Mouse (Mus musculus) c-Kit-negative CD71-positive TER-119-positive erythroid progenitor cells, embryonic 14.5 days (primary cell): ENCODE results near the gene Col28a1.
A peak's percentile ranks its signal among the peaks of the same experiment; 100 is the strongest.

Source experiments
- DNase-seq: peaks from one replicate; pipeline ENCODE4 v3.0.0-alpha.2; 2013; ENCODE audit warnings: low read depth, low spot score

Gene Col28a1

DNA sequence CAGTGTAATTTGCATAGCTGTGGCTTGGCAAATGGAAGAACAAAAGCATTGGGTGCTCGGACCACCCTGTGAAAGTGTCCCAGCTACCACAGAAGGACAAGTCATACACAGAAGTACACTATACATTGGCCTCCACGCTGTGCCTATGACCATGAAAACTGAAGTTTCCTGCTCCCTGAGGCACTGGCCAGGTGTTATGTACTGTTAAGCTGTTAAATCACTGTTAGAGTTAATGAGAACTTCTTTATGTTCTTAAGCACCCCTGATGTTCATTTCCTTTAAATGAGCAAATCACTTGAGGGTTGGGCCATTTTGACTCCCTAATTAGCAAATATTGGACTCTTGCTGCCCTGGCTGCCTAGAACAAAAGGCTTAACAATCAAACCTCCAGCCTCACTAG, 73.3 kb downstream of the Col28a1 start:
- DNase-seq: no peak

DNA sequence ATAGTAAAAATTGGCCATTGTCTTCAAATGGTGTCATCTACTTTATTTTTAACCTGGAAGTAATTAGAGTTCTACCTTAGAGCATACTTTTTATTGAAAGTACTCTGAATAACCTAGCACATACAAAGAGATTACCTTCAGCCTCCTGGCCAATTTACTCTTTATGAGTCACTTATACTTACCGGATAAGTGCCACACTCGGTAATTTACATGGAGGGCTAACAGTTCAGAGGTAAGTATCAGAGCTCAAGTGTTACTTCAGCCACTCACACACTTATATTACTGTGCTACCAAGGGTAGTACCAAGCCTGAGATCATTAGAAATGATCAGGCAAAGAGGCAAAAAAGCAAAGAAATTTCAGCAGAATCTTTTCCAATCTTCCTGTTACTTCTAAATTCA, 73.8 kb downstream of the Col28a1 start:
- no peak for DNase-seq

GRCm38 (mm10) chr6:8105870-8106706, 86.3 kb downstream of the Col28a1 start:
- DNase-seq: no peak

GRCm38 (mm10) chr6:8101224-8101623, 91.2 kb downstream of the Col28a1 start:
- DNase-seq: no peak

- no peak for DNase-seq
Observed at GRCm38 (mm10) chr6:8095856-8096255, 96.6 kb downstream of the Col28a1 start.

DNA sequence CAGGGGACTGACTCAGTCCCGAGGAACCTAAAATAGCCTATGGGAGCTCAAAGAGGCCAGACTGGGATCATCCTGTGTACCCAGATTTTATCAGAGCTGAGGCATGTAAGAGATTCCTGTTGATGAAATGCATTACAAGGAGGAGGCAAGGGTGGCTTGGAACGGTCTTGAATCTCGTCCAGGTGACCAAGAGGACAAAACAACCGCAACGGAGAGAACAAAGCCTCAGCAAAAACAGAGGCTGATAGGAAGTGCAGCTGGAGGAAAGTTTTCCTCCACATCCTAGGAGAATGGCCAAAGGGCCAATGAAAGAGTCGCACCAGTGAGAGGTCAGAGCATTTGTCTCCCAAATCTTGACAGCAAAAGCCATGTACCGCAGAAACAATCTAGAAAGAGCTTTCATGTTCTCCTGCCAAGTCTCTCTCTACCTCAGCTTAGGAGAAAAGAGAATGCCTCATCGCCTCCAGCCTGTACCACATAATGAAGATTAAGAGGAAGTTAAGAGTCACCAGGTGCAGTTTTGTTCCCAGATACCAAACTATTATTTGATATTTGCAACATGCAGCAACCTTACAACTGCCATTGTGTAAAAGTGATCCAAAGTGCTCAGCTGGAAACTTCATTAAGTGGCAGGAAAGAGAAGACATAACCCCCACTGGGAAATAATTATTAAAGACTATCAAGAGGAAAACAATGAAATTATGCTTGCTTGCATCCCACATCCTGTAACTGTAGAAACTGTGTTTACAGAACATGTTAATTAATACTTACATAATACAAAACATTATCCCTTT, 98.1 kb downstream of the Col28a1 start:
- DNase-seq: no peak

GRCm38 (mm10) chr6:8093556-8093955, 98.9 kb downstream of the Col28a1 start:
- no peak for DNase-seq

DNA sequence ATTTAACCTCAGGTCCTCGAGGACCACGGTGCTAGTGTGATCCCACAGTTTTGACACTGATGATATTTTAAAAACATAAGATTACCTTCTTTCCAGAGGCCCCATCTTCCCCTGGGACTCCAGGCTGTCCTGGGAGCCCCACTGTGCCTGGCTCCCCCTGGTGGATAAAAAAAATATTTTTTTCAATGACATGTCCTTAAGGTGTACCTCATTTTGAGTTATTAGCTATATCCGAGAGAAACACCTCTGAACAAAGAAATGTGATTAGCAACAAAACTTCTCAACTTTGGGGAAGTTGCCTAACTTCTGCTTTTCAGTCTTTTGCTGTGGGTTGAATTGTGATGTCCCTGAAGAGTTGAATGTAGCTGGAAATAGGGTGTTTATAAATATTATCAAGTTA, 105.6 kb downstream of the Col28a1 start:
- peak; percentile 2 for DNase-seq

- DNase-seq: no peak
Observed at GRCm38 (mm10) chr6:8084806-8085205, 107.6 kb downstream of the Col28a1 start.

DNA sequence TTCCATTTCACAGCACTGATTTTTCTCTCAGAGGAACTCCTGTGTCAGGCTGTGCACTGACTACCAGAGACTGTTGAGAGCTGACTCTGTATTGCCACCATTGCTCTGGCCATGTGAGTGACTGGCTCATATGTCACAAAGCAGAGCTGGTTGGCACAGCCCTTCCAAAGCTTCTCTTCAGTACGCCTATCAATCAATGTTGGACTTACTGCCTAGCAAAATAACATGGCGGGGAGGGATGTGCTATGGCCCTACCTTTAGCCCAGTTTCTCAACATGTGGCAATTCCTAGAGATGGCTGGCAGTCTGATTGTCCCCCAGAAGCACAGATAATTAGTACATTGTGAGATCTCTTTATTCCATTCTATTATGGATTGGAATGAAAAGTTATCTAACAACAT, 109.2 kb downstream of the Col28a1 start:
- no peak for DNase-seq

DNA sequence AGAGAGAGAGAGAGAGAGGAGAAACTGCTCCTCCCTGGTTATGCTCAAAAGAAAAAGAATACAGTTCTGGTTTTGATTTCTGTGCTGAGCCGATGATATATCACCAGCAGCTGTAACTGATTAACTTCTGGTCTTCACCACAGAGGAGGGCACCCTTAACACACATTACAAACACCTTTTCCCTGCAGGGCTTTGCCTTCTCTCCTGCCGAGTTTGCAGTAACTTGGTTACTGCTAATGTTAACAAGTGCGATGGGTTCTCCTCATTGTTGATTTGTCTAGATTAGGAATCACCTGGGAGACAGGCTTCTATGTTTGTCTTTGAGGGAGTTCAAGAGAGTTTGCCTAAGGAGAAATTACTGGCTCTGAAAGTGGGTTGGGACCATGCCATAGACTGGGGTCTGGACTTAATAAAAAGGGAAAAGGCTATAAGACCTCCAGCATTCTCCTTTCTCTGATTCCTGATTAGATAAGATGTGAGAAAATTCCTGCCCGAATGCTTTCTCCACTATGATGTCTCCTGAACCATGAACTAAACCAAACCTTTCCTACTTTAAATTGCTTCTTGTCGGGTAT, 114.8 kb downstream of the Col28a1 start:
- DNase-seq: no peak

GRCm38 (mm10) chr6:8074914-8075313, 117.5 kb downstream of the Col28a1 start:
- no peak for DNase-seq

GRCm38 (mm10) chr6:8068979-8069378, 123.4 kb downstream of the Col28a1 start:
- DNase-seq: no peak

DNA sequence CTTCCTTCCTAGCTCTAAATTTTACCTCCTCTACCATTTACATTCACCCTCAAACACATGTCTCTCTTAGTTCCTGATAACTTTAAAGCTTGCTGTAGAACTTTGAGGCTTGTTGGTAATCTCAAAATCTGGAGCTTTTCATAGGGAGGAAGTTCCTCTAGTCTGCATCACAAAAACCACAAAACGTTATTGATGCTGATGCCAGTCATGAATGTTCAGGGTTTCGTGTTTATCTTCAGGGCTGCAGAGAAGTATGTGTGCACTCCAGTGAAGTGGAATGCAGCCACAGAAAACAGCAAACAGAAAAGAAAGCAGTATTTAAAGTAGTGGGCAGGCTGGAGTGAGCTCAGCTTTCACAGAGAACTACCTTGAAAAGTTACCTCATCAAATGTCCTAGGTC, 124.0 kb downstream of the Col28a1 start:
- no peak for DNase-seq

- no peak for DNase-seq
Observed at GRCm38 (mm10) chr6:8067124-8067523, 125.3 kb downstream of the Col28a1 start.

GRCm38 (mm10) chr6:8066208-8066607, 126.2 kb downstream of the Col28a1 start:
- DNase-seq: no peak

DNA sequence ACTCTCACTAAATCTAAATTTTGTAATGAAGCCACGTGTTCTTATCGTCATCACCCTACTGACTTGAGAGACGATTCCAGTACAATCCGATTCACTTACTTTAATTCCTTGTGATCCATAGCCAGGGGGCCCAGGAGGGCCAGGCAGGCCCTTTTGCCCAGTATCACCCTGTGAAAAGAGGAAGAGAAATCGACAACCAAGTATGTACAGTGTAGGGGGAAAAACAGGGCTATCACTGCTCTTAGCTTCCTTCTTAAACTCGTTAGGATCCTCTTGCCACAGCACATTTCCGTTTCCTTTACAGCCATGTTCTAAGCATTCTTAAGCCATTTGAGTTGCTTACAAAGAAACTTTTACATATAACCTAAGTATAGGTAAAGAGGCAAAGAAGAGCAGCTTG, 133.2 kb downstream of the Col28a1 start:
- no peak for DNase-seq

- DNase-seq: no peak
Observed at GRCm38 (mm10) chr6:8048216-8048615, 144.2 kb downstream of the Col28a1 start.

DNA sequence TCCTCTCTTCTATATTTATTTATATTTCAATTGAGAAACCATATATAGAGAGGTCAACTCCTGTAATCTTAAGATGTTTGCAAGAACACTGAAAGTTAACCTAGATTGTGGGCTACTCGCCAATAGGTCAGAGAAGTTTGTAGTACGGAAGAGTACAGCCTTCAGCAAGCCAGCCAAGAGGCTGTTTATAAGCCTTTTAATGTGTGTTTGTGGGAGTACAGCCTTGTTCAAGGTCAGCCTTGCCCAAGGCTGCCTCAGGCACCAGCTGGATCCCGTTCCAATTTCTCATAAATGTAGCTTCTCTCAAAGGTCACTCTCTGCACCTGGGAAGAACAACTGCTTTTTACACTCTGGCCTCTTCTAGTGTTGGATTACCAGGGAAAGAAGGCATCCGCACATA, 146.0 kb downstream of the Col28a1 start:
- no peak for DNase-seq

DNA sequence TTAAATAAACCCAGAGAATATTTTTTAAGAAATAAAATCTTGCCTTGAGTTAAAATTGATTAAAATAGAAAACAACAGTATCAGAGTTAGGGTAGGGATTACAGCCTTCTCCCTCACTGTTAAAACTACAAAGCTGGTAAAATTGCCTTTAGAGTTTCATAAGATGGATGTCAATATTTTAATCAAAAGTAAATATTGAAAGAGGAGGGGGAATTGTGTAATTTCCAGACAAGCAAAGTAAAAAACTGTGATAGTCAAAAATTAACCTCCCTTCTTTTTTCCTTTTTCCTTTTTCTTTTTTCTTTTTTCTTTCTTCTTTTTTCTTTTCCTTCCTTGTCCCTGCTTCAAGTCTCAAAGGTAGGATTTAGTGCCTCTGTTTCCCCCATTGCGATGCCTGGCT, 146.6 kb downstream of the Col28a1 start:
- DNase-seq: no peak

DNA sequence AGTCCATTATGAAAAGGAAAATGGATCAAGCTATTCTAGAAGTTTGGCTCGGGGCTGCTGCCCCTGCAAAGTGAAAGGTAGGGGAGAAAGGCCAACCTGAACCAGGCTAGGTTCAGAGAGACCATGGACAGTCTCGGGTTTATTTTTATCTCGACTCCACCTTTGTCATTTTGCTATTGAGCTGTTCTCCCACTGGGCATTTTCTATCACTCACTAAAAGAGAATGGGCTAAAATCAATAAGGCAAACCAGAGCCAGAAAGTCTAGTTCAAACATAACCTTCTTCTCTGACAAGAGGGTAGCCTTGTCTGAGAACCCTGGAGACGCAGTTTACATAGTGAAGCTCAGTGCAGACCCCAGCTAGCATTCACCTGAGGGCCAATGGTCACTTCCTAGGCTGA, 163.7 kb downstream of the Col28a1 start:
- no peak for DNase-seq

- no peak for DNase-seq
Observed at GRCm38 (mm10) chr6:8025332-8026129, 166.9 kb downstream of the Col28a1 start.
